Mouse (Mus musculus) heart, adult 9 months (tissue): ENCODE measurements around the gene Supt4a.

ENCODE experiments used
- DNase-seq, 2 experiments: peaks; one replicate each; pipeline ENCODE4 v3.0.0; 2022; ENCODE audit warnings: low spot score in 2 of 2

Supt4a gene

DNA sequence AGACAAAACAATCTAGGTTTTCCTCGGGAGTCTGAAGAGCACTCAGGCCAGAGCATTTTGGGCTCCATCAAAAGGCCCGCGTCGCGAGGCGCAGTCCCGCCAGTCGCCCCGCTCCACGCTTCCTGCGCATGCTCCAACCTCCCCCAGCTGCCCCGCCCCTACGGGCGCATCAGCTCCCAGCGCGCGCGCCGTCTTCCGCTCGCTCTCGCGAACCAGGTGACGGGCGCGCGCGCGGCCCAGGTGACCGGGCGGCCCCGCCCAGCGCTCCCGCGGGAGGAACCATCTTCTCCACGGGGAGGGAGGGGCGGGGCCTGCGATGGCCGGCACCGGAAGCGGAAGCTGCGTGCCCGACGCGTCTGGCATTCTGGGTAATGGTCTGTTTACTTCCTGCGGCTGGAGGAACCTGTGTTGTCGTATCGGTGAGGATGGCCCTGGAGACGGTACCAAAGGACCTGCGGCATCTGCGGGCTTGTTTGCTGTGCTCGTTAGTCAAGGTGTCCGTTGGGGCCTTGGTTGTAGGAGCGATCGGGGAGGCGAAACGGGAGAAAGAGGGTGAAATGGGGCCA is at the start of gene Supt4a:
TSS of gene Supt4a (plus strand) at position 378 of the 566 bp plus-strand sequence.
- DNase-seq: peak; percentile 91 to 97

DNA sequence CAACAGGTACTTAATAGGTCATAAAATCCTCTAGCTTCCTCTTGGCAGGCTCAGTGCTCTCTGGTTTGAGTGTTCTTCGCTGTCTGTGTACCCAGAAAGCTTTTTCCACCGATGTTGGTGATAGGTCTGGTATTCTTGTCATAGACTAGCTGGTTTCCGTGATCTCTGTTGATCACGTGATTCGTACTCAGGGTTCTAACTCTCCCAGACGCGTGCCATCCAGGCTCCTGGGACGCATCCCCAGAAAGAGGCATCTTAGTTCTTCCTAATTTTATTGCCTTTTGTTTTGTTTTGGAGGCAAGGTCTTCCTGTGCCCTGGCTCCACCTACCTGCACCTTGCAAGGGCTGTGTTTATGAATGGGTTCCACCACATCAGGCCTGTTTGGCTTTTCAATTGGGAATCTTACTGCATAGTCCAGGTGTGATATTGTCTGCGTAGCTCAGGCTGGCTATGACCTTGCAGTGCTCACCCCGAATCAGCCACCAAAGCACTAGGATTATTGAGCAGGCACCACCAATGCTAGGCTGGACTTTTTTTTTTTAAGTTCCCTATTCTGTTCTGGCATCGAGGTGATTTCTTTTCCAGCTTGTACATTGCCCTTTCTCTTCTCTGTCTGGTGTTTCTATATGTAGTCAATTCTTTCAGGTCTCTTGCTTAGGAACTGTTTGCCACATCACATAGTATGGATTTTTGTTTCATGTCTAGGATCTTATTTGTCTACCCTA is 48.7 kb upstream of the Supt4a start:
- no peak for DNase-seq

DNA sequence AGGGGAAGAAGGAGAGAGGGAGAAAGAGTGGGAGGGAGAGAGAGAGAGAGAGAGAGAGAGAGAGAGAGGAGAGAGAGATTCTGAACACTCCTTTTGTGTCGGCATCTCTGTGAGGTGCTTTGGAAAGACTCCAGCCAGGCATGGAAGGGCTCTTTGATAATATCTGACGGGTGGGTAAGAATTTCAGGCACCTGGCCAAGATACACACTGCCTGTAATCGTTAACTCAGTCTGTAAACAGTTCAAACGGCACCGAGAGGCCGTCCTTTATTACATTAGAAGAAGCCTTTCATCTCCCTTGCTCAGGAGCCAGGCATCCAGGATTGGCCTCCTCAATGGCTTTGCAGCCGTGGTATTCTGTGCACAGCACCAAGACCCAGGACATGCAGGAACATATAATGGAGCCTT is 47.9 kb upstream of the Supt4a start:
- no peak for DNase-seq

DNA sequence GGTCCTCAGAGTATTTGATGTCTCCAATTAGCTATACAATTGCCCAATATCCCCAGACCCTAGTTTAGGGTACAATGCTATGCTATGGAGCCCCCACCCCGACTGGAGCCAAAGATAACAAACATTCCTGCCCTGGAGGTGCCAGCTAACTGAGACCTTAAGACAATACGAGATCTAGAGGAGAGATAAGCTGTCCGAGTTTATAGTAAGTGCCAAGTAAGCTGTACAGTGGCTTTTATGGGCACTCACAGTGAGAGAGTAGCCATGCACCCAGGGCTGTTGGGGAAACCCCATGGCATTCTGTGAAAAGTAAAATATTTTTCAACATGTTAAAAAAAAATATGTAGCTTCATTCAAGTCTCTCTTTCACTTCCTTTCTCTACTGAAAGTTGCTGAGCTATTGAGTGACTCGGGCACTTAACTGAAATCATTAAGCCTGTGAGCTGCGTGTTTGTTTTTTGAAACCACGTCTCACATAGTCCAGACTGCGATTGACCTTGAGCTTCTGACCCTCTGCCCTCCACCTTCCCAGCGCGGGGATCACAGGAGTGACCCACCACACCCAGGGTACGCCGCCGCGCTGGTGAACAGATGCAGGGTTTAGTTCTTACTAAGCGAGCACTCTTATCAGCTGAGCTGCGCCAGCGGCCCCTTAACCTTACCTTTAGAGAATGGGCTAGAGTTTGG is 47.2 kb upstream of the Supt4a start:
- DNase-seq: no peak

DNA sequence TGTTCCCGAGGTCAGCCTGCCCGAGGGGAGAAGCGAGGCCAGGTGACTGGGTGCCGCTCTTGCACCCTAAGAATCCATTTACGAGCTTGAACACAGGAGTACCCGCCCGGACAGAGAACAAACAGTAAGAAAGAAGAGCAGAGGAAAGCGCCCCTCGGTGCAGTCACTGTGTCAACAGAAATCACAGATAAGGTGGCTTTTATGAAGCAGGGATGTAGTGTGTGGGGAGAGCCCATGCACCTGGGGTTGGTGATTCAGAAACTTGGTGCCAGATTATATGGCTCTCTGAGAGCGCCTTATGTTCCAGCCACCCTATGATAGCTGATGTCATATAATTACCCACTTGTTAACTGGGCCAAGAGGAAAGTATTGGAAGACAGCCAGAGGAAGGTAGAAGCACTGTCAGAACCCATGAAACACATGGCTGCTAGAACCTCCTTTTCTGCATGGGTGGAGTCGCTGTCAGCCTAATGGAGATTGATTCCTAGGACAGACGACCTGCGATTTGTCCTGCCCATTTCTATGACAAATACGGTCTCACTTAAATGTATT is 40.1 kb upstream of the Supt4a start:
- DNase-seq: no peak

DNA sequence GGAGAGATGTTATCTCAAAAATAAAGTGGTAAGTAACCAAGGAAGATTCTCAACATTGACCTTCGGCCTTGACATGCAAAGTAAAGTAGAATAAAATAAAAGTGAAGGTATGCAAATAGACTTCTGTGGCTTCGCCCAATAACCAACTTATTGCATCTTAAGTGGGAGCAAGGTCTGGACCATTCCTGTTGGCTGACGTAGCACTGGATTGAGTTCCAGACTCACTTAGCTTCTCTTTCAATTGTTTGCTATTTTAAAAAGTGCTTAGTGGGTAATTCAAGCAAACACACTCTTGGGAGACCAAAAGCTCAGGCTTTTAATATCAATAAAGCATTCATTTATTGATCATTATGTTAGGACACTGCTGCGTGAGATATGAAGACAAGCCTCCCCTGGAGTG is 39.2 kb upstream of the Supt4a start:
- no peak for DNase-seq

DNA sequence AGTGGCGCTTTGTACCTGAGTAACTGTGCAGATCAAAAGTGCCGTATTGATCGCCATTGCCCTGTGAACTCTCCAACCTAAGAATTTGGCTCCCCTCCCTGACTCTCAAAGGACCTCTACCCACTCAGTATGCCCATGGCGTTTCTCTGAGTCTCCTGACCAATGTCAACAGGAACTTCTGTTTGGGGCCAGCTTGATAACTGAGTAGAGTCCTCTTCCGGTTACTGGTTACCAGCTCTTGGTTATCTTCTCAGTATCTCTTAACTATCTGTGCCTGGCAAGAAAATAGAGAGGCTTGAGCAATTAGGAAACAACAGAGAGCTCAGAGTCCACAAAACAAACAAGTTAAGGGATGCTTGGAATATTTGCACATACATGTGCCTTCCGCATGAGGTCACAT is 36.2 kb upstream of the Supt4a start:
- DNase-seq: no peak

DNA sequence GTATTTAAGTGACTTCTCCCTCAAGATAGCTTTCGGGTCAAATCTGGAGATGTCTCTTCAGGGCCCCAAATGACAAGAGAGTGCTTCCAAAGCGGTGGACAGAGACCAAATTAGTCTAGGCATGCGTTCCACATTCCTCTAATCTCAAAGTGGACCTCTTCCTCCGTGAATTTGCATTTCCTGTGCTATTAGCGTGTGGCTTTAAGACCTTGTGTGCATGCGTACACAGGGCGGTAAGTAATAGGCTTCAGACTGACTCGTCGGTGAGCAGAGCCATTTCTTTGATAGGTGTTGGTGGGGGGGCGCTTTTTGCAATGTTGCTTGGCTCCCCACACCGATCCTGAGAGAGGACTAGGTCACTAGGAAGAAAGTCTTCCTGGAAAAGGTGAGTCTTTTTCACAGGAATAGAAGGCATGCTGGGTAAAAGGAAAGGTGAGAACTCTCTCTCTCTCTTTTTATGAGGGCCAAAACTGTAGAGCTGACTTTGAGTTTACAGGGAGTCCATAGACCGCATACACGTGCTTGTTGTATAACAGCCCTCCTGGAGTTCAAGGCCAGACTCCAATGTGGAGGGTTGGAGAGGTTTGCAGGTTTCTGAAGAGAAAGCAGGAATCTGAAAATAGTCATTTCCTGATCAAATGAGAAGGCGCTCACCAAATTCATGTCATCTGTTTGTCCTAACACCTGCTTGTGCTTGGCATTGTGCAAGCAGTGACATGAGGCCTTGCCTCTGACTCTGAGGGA is 35.3 kb upstream of the Supt4a start:
- DNase-seq: no peak

DNA sequence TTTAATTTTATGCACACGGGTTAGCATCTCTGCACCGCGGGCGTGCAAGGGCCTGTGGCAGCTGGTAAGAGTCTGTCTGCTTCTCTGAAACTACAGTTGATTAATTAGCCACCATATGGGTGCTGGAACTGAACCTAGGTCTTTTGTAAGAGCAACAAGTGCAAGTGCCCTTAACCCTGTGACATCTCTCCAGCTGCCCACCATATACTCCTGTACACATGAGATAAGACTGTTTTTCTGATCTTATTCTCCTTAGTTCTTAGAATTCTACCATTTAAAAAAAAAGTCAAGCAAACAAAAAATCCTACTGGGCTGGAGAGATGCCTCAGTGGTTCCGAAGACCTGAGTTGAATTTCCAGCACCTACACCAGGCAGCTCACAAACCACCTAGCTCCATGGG is 33.7 kb upstream of the Supt4a start:
- DNase-seq: no peak

DNA sequence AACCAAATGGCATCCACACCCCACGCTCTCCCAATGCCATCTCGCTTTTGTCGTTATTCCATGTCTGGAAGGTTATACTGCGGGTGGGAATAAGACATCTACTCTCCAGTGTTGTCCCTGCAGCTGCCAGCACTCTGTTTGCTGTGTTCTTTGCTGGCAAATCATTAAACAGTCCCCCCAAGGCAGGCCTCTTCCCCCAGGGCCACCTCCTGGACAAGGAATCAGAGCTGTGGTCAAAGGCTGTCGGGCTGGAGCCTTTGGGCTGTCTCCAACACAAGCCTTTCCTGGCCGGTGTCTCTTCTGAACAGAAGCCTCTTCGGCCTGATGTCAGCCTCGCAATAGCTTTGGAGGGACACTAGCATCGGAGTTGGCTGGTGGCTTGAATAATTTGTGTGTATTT is 33.1 kb upstream of the Supt4a start:
- no peak for DNase-seq

DNA sequence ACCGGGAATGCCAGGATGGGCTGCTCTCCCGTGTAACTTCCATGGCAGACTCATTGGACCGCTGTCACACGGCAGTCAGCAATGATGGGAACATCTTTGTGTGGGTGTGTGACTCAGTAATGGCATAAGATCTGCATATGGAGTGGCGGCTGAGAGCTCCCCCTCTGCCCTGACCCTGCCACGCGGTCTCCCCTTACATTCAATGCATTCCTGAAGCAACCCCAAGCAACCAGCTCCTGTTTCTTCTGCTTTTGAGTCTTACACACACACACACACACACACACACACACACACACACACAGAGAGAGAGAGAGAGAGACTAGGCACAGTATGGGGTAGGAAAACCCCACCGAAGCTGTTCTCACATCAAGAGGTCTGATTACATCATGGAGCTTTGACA is 29.8 kb upstream of the Supt4a start:
- DNase-seq: no peak

DNA sequence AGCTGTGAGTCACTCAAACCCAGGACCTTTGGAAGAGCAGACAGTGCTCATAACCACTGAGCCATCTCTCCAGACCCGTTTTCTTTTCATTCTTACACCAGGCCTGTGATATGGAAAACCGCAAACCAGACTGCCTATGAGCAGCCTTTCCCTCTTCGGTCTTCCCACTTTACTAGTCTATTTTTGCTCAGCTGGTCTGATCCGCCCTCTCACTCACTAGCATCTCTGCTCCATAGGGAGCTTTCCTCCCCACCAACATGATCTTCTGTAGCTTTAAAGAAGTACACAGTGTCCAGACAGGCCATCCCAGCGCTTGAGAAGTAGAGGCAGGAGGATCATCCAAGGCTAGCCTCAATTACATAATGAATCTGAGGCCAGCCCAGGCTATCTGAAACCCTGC is 28.4 kb upstream of the Supt4a start:
- DNase-seq: no peak

DNA sequence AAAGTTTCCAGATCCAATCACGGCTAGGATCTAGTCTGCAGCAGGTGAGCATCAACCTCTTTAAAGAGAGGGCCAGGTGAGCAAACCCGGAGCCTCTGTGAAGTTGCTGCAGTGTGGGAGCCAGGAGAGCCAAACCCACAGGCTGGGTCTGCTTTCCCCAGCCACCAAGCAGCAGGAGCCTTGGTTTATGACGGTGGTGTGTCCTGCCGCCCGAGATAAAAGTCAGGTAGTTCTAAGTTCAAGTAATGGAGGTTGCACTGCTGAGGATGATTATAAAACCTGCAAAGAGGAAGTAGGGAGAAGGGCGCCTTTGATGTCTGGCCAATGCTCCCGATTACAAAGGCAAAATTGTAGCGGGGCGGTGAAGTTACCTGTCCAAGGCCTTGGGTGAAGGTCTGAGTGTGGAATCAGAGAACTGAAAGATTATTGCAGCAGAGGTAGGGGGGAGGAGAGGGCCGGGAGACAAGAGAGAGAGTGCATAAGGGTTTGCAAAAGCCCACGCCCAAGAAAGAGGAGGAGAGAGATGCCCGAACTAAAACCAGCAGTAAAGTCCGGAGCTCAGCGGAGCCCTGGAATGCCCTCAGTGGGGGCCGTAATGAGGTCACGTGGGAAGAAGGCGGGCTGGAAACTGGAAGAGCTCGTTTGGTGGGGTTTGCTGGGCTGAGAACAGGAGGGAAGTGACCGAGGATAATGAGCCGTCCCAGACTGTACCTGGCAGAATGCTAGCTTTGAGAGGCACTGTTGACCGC is 27.7 kb upstream of the Supt4a start:
- DNase-seq: no peak

DNA sequence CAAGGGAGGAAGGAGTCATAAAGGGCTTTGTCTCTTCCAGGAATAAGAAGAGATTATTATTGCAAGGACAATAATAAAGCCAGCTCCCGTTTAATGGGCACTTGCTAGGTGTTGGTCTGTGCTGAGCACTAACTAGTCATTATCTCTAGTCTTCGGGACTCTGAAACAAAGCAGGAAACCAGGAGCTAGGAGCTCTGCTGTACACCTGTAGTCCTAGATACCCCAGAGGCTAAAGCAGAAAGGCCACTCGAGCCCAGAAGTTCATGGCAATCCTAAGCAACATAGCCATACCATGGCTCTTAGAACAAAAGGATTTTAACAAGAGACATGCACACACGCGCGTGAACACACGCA is 27.1 kb upstream of the Supt4a start:
- no peak for DNase-seq

DNA sequence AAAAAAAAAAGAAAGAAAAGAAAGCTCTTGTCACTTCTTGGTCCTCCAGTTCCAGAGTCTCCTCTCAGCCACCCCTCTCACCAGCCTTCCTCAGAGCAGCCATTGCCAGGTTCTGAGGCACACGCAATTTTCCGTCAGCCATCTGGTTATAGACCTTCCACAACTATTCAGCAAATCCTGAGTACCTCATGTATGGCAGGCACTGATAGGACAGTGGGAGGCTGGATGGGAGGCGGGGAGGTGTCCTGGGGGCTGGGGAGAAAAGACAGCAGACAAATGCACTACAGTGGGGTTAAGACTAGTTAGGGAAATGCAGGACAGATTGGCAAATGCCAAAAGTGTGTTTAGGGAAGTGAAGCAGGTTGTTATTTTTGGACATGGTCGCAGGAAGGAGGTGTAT is 25.2 kb upstream of the Supt4a start:
- DNase-seq: no peak

DNA sequence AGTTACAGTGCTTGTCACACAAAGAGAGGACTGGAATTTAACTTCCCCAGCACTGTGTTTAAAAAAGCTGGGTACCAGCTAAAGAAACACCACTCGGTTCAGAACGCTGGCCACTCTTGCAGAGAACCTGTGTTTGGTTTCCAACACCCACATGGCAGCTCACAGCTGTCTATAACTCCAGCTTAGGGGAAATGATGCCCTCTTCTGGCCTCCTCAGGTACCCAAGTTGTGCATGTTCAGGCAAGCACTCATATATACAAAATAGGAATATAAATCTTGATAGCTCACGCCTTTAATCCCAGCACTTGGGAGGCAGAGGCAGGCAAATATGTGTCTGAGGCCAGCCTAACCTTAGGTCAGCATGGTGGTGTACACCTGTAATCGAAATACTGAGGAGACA is 21.4 kb upstream of the Supt4a start:
- no peak for DNase-seq

DNA sequence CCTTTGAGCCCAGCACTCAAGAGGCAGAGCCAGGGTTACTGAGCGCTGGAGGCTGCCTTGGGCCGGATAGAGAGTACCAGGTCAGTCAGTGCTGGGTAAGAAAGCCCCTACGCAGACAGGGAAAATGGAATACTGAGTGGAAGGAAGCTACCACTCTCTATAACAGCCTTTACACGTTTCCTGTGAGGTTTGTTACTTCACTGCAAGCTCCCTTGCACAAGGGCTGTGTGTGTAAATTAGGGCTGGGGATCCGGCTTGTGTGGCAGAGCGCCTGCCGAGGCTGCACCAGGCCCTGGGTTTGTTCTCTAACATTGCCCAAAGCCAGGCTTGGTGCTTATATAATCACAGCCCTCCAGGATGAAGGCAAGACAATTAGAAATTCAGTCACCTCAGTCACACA is 17.8 kb upstream of the Supt4a start:
- no peak for DNase-seq

DNA sequence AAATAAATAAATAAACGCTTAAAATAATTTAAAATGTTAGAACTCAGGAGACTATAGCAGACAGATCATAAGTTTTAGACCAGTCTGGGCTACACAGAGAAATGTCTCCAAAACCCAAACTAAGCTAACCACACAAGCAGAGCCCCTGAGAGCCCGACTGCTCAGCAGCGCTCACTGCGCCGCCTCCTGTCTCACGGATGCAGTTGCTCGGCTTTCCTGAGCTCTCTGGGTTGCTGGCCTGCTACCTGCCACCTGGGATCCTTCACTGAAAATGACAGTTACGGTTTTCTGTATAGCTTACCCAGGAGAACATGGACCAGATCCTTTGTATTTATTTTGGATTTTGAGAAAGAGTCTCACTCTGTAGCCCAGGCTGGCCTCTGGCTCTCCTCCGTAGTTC is 17.0 kb upstream of the Supt4a start:
- no peak for DNase-seq

DNA sequence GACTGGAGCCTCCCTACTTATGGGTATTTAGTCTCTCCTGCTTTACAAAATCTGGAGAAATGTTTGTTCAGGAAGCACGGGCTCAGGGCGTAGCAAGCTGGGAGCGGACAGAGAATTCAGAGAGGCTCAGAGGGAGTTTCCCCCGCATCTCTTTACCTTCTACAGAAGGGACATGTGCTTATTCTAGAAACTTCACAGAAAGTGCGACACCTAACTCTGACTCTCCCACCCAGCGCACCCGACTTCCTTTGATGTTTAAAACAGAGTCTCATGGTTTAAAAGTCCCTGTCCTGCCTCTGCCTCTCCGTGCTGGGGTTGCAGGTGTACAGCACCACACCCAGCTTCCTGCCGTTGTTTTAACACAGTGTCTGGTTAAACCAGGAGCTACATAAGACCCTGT is 16.5 kb upstream of the Supt4a start:
- no peak for DNase-seq

DNA sequence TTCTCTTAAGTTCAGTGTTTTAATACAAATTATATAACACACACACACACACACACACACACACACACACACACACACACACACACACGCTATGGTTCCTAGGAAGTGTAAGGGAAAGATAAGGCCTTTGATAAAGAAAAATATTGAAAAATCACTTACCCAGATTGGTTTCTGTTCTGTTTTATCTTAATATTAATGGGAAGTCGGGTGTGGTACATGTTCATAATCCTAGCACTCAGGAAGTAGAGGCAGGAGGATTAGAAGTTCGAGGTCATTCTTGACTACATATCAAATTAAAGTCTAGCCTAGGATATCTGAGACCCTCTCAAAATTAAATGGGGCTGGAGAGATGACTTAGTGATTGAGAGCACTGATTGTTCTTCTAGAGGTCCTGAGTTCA is 15.2 kb upstream of the Supt4a start:
- DNase-seq: no peak

DNA sequence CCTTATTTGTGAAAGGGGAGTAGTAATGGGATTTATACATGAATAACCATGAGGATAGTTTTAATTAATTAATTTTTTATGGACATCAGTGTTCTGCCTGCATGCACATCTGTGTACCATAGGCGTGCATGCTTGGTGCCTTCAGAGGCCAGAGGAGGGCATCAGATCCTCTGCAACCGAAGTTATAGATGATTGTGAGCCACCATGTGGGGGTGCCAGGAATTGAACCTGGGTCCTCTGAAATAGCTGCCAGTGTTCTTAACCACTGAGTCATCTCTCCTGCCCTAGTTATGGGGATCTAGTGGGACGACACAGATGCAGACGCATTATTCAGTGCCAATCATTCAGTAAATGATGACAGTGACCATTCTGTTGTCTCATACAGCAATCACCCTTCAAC is 14.5 kb upstream of the Supt4a start:
- no peak for DNase-seq

DNA sequence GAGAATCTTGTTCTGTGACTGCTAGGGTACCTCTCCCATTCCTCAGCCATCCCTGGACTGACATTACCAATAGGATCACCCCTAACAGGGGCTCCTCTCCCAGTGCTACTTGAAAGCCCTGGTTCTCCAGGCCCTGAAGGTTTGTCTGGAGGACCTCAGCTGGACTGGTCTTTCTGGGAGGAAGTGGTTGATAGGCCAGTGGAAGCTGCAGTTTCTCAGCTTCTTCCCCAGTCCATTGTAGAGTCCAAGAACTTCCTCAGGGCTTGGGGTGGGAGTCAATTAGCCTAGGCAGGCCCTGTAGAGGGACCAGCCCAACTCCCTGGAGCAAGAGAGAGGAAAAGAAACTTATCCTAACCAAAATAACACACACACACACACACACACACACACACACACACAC is 11.8 kb upstream of the Supt4a start:
- no peak for DNase-seq
